Mouse (Mus musculus): ENCODE data around the gene Sirt4.
"Not testable (repeated sequence)": the region's sequence is repeated elsewhere in the genome, so short reads cannot be mapped to it uniquely, and the experiment has no call there.

The Sirt4 gene

DNA sequence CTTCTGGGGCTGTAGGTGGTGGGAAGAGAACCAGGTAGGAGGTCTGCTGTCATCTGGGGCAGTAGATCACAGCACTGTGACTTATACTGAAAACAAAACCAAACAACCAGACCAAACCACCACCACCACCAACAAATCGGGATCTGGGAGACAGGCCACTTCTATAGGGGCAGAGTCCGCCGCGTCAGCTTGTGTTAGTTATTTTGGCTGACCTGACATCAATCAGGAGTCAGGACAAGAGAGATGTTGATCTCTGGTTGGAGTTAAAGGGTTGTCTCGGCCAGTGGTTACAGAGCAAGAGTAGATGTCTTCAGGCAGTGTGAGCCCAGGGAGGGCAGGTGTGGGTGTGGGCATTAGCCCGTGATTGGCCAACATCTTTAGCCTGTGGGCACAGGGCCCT, 29.8 kb upstream of the Sirt4 start:
- no peak for DNase-seq

DNA sequence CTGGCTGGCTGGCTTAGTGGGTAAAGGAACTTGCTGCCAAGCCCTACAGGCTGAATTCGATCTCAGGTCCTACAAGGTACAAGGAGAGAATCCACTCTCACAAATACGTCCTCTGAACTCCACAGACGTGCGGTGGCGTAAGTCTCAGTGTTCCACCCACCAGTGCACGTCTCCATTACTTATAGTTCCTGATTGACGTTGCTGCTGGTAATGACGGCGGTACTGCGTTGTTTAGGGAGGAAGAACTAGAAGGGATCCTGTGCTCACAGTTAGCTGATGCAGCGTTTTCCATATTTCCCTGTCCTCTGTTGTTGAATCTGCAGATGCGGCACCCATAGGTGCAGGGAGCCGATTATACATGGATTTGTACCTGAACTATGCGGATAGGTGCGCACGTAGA, 29.2 kb upstream of the Sirt4 start:
- DNase-seq, result no peak

DNA sequence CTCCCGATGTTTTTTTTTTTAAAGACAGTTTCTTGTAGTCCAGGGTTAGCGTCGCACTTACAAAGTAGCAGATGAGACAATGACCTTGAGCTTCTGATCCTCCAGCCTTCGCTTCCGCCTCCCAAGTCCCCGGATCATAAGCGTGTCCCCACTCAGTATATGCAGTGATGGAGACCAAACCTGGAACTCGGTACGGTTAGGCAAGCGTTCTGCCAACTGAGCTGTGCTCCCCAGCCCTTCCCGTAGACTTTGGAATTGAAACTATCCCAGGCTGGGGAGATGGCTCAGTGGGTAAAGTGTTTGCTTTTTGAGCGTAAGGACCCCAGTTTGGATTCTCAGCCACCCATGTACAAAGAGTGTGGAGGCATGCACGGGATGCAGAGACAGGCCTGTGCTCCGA, 28.7 kb upstream of the Sirt4 start:
- no peak for DNase-seq

DNA sequence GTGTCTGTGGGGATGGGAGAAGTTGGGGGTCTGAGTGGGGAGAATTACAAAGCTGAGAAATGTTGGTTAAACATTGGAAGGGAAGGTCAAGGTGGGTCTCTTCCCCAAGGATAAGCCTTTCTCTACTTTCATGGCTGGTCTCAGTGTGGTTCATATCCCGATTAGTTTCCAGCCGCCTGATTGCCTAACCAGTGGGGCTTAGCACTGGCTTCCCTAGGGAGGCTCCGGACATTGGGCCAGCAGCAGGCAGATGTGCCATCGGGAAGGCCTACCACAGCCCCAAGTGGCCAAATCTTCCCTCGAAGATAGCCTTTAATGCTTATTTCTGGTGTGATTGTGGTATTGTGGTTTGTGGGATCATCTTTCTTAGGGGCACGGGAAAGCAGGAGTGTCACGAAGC, 27.9 kb upstream of the Sirt4 start:
- DNase-seq, result no peak

DNA sequence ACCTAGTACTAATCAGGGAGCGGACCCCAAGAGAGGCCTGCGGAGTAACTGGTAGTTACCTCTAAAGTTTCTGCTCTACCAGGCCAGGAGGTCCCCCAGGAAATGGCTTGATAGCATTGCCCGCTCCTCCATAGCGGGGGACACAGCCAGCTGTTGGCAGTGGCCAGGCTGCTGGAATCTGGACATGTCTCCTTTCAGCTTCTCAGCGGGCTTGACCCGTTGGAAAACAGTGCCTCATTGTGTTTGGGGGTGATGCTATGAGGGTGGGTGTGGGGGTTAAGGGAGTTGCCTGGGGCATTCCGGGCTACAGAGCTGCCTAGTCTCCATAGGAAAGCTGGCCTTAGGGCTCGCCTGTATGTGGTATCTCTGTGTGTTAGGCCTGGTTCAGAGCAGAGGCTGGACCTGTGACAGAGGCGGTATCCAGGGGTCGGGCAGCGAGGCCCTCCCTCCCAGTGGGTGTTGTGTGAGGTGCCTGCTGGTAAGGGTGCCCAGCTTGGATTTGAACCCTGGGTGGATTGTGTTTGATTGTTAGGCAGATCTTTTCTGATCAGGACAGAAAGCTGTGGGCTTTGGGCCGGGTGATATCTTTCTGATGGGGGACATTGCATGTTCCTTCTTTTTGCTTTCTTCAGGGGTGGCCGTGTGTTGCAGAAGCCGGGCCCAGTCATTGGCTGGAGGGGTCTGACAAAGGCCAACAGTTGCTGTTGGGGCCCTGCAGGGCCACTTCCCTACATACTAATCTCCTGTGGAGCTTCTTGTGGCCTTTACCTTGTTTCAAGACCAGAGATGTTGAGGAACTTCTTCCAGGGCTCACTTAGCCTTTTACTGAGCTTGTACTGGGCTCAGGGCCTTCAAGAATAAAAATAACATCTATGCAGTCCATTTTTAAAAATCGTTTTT, 25.5 kb upstream of the Sirt4 start:
- no peak for DNase-seq

DNA sequence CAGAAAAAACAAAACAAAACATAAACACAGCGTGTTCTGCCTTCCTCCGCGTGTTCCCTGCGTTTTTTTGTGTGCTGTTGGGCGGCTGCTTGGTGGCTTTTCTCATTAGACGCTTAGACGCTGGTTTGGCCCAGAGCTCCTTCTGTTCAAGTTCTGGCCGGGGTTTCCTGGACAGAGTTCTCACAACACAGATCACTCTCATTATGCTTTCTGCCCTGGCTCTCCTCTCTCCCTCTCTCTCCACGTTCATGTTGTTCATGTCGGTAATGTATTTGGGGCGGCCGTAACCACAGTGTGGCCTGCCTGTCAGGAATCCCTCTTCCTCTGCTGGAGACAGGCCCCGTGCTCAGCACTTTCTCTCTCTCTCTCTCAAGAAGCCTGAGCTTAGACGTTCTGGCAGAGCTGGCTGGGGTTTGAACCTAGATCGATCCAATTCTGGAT, 24.8 kb upstream of the Sirt4 start:
- peak in 1 of 2 experiments; percentile 44 for DNase-seq

DNA sequence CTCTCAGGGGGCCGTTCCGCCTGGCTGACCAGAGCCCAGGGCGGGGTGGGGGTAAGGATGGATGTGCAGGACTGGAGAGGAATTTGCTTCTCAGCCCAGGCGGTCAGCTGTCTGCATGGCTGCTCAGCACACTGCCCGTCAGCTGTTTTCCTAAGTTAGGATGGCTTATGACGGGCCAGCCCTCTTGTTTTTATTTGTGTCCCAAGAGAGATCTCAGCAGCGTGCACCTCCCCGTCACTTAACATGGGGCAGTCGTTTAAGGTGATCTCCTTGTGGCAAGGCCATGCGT, 24.3 kb upstream of the Sirt4 start:
- DNase-seq, result peak in 1 of 2 experiments; percentile 25

DNA sequence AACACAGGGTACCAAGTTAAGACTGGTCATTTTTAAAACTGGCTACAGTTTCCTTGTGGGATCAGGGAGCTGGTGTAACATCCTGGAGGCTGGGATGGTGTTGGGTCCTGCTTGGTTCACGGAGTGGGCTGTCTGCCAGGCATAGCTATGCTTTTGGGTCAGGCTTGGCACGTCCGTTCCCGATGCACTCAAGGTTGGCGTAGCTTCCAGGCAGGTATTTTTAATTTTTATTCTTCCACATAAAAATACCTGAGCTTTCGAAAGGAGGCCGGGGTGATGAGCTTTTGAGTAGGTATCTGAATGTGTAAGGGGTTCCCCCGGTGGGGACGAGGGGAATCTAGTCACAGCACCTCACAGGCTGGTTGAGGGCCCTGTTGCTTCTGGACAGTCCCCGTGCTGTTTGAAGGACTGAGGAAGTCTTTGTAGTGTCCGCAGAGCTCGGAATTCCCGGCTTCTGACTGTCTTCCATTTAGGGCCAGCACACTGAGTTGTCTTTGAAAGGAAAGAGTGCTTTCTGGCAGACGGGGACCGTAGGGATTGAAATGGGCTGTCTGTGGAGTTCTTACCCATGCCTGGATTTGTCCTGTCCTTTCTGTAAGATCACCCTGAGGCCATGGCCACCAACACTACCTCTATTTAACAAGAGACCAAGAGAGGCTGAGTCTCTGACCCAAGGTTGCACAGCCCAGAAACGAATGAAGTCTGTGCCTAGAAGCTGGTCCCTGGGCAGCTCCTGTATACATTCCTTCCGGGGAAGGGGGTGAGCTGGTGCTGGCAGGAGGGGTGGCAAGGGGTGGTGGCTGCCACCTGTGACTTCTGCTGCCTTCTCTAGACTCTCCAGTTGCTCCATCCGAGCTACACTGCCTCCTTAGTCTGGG, 23.7 kb upstream of the Sirt4 start:
- peak; percentile 80 to 82 for DNase-seq

DNA sequence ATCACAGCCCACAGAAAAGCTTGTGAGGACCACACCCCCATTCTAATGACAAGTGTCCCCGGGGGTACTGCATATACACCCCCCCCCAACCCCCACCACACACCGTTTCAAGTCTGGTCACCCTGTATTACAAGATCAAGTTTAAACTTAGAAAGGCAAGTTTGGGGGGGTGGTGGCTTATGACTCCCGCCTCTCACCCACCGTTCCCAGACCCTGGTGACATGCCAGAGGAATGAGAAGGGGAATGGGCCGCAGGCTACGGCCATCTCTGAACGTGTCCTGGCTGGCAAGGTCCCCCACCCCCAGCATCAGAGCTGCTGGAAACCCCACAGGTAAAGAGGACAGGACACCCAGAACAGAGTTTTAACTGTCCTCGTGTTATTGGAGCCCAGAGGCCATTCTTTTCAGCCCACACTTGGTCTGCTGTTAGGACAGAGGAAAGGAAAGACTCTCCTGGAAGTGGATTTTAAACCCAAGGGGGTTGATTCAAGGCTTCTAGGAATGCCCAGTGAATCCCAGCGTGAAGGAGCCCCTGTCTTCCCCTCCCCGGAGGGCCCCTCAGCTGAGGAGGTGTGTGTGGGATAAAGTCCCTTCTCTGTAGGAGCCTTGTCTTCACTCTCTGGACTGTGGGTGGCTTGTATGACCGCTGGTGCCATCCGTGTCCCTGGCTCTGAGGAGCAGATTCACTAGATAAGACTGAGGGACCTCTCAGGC, 22.9 kb upstream of the Sirt4 start:
- DNase-seq, result no peak

DNA sequence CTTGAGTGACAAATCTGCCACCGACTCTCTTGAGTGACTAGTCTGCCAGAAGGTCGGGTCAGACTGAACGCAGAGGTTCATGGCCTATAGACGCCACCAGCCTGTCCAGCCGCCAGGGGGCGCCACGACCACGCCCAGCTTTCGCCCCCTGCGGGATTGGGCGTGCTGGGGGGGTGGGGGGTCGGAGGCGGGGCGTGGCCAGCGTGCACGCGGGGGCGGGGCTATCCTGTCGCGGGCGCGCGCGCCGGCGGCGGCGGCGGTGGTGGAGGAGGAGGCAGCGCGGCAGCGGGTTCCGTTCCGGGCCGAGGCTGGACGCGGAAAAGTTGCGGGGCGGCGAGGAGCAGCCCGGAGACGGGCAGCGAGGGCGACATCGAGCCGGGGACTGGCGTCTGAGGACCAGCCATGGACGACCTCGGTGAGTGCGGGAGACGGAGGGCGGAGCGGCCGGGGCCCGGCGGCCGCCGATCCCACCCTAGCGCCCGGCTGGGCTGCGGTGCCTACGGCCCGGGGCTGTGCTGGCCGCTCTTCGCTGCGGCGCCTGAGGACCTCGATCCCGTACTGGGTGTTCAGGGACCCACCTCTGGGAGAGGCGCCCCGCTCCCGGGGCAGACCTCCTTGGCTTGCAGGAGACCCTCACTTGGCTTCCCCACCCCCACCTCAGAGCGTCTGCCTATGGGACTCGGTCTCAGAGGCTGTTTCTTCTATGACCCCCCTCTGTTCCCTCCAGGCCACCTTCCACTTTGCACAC, 22.1 kb upstream of the Sirt4 start, which contains the start of gene Pxn:
Pxn (plus strand) TSS at position 223 of the 748 bp plus-strand sequence.
- DNase-seq, result peak; percentile 95

DNA sequence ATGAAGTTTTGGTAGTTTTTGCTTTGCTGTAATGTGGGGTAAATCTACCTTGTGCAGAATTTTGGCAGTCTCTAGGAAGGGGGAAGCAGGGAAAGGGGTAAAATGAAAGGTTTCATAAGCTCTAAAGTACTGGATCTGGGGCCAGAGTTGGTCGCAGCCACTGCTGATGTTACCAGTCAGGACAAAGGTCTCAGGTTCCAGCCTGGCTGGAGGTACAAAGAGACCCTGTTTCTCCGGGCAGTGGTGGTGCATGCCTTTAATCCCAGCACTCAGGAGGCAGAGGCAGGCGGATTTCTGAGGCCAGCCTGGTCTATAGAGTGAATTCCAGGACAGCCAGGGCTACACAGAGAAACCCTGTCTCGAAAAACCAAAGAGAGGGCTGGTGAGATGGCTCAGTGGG, 21.1 kb upstream of the Sirt4 start:
- not testable (repeated sequence) for DNase-seq

DNA sequence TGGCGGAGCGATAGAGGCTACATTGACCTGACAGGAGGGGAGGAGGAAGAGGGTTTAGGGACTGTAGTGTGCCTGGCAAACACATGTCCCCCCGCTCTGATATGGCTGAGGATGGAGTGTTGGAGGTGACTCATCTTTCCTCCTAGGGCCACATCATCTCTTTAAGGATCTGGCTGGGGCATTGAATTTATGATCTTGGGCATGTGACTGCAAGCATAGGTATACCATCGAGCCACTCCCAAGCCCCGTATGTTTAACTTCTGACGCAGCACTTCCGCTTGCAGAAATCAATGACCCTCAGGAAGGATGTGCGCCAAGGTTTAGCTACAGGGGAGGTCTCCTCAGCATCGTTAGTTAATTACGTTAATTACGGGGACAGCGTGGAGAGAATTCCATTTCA, 18.5 kb upstream of the Sirt4 start:
- DNase-seq, result no peak

DNA sequence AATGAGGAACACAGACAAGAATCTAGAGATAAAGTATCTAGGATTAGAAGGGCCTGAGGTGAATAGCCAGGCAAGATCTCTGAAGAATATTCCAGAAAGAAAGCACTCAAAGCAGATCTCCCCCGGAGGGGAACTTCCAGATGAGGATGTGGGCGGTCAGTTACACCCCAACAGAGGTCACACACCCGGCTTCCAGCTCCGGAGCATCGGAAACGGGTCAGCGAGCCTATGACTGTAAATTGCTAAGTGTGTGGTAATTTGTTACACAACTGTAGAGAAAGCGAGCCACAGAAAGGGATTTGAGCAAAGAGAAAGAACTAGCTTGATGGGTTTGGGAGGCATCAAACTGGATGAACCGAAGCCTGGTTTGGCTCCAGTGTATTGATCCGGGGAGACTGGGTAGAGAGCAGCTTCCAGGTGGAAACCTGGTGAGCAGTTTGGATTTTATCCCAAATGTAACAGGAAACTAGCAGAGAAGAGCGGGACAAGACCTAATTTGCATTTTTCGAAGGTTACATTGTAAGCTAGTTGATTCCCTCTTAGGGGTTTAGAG, 15.9 kb upstream of the Sirt4 start:
- no peak for DNase-seq

DNA sequence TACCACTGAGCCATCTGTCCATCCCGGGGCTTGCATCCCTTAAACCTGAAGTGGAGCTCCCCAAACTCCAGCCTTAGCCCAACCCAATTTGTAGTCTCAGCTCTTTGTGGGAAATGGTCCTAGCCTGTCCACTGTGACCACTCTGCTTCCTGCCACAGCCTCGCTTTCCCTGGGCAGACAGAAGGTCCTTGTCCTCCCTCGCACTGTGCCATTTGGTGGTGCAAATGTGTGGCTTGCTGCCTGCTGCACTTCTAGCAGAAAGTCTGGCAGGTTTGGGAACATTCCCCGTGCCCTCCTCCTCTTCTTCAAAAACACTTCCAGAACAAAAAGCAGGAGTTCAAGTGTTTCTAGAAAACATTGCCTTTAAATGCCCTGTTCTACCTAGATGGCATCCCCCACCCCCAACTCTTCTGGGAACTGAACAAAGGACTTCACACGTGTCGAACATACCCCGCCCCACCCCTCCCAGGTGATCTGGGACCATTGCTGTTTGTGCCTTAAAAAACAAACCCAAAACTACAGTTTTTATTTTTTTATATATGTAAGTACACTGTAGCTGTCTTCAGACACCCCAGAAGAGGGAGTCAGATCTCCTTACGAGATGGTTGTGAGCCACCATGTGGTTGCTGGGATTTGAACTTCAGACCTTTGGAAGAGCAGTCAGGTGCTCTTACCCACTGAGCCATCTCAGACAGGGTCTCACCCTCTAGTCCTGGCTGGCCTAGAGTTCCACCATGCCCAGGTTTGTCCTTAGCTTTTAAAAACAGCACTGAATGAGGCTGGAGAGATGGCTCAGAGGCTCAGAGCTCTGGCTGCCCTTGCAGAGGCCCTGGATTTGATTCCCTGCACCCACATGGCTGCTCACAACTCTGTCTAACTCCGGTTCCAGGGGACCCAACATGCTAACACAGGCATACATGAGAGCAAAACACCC, 14.0 kb upstream of the Sirt4 start:
- peak; percentile 56 to 57 for DNase-seq

DNA sequence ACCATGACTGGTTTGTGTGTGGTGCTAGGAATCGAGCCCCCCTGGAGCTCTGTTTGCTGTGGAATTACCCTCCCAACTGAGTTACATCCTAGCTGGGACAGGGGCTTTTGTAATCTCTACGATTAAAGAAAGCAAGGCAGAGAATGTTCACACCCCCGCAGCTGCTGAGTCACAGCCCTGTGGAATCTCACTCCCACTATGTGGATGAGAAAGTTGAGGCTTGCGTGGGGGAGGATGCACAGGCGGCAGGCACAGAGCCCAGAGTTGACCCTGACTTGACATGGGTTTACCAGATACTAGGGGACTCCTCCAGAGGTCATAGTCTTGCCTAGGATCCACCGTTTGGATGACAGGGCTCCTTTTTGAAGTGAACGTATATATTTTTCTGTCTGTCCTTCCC, 12.5 kb upstream of the Sirt4 start:
- no peak for DNase-seq

DNA sequence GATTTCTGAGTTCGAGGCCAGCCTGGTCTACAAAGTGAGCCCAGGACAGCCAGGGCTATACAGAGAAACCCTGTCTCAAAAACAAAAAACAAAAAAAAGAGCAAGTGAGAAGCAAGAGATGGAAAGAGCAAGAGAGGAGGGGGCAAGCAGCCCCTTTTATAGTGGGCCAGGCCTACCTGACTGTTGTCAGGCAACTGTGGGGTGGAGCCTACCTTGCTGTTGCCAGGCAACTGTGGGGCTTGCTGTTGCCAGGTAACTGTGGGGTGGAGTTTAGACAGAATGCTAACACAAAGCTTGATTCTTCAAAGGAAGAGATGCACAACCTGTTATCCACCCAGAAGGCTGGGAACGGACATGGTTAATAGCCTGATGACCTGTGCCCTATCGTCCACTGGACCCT, 11.1 kb upstream of the Sirt4 start:
- DNase-seq, result not testable (repeated sequence)

DNA sequence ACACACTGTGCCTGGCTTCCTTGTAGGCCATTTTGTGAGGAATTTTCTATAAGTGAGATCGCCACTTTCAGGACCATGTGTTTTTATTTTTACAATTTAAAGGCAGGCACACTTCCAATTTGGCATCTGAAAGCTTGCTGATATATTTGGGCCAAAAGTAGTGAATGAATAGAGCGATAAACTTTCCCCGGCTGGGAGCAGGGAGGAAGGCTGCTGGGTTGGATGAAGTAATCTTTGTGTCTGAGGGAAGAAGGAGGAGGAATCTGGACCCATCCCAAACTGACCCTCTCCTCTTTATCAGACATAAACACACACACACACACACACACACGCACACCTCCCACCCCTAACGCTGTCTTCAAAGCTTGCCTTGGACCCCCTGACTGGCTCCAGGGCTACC, 8.9 kb upstream of the Sirt4 start:
- no peak for DNase-seq

DNA sequence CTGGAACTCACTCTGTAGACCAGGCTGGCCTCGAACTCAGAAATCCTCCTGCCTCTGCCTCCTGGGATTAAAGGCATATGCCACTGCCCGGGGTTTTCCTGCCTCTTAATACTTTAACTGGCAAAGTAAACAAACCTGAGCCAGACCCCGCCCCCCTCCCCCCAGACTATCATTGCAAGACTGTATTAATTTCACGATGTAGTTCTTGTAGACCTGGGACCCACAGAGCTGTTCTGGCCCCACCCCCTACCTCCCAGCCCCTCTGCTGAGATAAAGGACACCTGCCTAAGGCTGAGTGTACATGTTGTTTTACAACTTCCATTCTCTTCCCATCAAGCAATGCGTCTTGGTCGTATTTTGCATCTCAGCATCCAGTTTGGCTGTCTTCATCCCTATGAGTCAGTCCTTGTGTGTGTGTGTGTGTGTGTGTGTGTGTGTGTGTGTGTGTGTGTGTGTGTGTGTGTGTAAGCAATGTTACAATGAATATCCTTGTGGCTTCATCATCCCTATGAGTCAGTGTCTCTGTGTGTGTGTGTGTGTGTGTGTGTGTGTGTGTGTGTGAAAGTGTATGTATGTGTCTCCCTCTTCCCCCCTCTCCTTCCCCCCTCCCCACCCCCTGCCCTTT, 8.3 kb upstream of the Sirt4 start:
- DNase-seq, result no peak

DNA sequence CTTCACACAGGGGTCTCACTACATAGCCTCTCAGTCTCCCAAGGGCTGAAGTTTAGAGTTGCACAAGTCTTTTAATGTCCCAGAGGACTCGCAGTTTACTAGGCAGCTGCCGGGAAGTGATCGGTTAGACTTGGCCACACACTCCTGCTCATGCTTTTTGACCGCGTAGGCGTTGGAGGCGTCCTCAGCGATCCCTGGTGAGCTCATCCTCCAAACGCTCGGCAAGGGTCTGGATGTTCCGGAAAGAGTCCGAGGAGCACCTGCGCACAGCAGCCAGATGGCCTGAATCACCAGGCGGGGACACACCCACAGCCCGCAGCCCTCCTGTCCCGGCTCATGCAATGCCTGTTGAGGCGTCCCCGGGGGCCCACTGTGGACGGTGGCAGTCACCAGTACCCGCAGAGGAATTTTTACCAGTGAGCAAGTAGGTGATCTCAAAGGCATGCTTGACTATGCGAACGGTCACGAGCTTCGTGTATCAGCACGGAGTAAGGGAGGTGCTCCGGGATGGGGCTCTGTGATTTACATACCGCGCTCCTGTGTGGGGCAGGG, 7.3 kb upstream of the Sirt4 start:
- peak; percentile 56 to 64 for DNase-seq

DNA sequence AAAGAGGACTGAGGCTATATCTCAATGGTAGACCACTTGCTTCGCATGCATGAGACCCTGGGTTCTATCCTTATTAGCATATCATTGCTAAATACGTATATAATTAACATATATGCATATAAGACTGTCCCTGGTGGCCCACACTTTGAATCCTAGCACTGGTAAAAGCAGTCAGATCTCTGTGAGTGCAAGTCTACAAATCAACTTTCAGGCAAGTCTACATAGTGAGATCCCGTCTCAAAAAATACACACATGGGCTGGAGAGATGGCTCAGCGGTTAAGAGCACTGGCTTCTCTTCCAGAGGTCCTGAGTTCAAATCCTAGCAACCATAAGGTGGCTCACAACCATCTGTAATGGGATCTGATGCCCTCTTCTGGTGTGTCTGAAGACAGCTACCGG, 6.6 kb upstream of the Sirt4 start:
- no peak for DNase-seq

Measured in cerebellum, postnatal 36 days (tissue).